Mouse (Mus musculus): ENCODE measurements around the gene Usp46.

Usp46 gene

DNA sequence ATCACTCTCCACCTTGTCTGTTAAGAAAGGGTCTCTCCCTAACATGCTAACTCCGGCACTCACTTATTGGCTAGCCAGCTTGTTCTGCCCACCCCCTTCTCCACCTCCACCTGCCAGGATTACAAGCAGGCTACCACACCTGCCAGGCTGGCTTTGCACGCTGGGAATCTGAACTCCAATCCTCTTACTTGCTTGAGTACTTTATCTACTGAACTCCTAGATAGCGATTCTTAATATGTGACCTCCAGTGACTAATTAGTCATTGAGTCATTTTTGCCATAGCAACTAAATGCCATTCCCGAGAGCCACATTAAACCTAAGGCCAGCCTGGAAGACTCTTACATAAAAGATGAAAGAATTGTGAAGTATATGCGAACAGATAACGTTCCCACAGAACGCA lies 38.4 kb downstream of the Usp46 start:
- intact Hi-C loops (cut with DNase I) = no loop called here

DNA sequence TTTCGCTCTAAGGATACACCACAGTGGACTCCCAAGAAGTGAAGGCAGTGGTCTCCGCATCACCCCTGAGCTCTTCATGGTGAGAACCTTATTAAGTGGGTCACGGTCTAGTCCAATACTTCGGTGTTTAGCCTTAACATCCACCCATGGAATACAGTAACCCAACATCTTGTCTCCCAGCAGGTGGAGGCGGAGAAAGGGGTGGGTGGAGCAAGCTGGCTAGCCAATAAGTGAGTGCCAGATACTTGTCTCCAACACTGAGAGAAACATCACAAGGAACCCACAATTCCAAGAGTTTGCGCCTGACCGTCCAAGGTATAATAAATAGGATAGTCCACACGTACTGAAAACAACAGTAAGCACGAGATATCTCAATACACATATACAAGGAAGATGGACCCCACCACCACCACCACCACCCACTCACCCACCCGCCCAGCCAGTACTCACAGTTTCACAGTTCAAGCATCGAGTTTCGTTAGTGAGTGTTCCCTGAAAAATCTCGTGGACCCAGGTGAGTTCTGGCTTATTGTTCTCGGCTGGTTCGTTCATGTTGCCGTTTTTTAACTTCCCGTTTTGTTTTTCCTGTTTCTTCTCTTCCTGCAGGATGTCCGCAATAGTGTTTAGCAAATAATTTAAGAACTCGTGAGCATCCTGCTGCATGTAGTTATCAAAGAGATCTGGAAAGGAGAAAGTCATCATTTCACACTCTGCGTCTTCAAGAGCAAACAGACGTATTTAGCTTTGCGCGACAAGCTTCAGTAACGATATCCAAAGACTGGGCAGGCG lies 39.3 kb downstream of the Usp46 start:
- intact Hi-C loops (cut with DNase I) = no loop called here

DNA sequence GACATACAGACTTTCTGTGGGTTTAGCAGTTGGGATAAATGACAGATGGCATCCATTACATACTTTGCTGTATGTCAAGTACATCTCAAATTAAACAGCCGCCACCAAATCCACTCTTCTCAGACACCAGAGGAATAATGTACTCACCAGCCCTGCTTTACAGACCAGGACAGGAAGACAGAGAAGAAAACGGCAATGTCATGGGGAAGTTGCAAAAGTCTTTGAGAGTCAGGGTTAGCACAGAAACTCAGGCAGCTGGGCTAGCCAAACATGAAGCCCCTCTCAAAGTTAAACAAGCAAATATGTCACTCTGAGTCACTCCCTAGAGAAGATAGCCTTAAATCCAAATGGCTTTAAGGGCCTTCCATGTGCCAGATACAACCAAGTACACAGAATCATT lies 40.0 kb downstream of the Usp46 start:
- intact Hi-C loops (cut with DNase I) = no loop called here

DNA sequence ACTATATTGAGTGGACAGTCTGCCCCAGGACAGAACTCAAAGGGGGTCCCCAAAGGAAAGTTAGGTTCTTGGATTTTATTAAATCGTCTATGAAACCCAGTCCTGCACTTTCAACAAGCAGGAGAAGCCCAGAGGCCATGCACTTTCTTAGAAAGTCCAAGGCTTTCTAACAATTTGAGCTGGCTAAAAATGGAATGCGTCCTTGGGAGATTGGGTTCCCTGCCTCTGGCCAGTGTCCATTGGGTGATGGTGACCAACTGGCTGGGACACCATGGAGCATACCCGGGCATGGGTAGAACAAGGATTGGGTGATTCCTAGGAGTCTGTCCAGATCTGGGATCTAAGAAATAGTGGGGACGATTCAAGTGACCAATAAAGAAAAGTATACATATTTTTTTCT lies 47.7 kb downstream of the Usp46 start:
- intact Hi-C loops (cut with DNase I) = no loop called here

DNA sequence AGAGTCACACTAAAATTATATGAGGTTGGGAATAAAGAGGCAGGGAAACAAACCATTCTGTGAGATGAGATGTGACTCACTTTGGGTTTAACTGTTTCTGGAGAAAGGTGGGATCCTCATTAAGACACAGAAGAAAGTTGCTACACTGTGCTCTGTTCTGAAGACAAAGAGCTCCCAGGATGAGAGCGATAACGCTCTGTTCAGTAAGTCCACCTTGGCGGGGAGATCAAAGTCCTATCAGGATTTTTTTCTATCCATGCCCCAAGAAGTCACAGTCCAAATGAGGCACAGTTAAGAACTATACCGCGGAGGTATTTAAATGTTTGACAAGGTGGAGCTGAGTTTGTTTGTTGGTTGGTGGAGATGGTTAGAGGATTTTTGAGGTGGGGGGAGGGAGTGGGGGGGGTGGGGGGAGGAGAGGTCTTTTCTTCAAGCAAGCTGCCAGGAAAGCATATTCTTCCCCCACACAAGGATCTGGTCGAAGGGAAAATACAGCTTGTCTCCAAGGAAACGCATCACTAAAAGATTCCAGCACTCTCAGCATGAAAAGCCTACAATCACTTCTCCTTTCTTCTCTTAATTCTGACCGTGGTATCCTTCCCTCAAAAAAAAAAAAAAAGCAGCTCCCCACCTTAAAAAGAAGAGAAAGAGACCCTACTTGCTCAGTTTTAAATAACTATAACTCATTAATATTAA lies 49.2 kb downstream of the Usp46 start:
- intact Hi-C loops (cut with DNase I) = no loop called here

DNA sequence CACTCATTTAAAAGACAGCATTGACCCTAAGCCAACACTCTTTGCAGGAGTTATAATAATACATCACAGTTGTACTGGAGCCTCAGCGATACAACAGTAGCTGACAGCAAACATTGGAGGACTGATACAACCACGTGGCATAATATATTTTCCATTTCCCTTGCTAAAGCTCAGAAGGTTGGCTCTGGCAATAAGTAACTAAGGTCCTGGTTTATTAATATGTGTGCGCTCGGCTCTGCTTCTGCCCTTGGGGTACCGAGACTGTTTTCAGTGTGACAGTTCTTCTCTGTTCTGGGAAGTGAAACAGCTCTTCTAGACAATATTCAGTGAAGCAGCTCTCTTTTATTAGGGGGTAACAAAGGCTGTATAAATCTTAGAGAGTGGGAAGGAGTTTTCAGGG lies 50.7 kb downstream of the Usp46 start:
- intact Hi-C loops (cut with DNase I) = no loop called here

DNA sequence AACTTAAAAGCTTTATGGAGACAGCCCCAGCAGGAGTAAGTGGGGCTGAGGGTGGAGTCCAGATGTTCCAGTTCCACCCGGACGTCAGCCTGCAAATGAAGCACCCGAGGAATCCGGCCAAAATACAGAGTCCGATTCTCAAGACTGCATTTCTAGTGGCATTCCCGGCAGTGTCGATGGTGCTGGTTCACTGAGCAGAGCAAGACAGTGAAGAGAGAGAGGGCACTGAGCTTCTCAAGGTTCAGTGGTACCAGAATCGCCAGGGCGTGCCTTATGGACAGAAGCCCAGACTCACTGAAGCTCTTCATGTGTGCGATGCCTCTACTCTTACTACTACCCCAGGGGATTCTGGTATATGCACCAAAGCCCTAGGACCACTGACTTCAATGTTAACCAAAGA lies 56.6 kb downstream of the Usp46 start:
- intact Hi-C loops (cut with DNase I) = no loop called here

DNA sequence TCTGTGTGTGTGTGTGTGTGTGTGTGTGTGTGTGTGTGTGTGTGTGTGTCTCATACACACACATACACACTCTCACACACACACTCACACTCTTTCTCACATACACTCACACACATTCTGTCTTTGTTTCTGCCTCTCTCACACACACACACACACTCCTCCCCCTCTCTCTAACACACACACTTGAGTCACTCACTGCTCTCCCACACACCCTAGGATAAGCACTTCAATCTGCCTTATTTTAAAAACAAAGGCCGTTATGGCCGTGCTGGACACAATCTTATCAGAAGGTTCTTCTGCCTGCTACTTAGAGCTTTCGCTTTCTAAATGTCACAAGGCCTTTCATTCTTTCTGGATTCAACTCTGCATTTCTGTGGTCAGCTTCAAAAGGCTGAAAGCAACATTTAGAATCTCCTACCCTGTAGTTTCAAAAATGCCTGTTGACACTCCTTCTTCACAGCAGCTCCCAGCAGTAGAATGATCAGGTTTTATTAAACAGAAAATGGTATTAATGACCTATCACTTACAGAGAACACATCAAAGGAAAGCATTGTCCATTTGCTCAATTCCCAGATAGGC lies 60.6 kb downstream of the Usp46 start:
- intact Hi-C loops (cut with DNase I) = loop anchor here (5.0 to 10.0 kb wide), 2 partner anchors 60 to 323 kb away; partner anchors contain the start of gene Usp46

DNA sequence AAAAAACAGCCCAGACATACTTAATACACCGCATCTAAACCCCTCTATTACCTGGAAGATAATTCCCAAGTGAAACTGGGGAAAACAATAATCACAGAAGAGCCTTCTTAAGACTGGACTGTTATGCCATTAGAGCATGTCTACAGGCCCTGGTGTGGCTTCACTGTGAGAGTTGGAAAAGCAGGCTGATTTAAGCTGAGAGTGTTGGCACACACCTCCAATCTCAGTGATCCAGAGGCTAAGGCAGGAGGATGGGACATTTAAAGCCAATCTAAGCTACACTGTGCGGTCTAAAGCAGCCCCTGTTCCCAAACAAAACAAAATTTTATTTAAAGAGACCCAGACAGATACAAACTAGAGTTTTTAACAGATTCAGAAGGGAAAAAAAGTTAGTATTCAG lies 62.3 kb downstream of the Usp46 start:
- intact Hi-C loops (cut with DNase I) = loop anchor here (5.0 to 10.0 kb wide), 2 partner anchors 61 to 321 kb away; partner anchors contain the start of gene Usp46

DNA sequence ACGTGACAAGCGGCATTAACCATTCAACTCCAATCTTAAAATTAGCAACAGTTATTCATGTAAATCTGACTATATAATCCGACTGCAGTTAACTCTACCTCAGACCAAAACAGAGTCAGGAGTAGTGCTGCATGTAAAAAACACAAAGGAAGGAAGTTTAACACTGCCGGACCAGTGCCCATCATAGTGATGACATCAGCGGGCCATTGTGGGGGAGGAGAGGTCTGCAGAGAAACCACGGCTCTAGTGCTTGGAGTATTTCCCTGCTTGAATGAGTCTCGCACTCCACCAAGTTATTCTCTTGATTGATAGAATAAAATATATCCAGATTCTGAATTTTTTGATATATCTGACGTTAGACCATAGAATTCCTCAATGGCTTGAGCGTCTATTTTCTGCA lies 66.5 kb downstream of the Usp46 start:
- intact Hi-C loops (cut with DNase I) = loop anchor here (10.0 kb wide), 1 partner anchor 317 kb away; no protein-coding TSS in a partner anchor

DNA sequence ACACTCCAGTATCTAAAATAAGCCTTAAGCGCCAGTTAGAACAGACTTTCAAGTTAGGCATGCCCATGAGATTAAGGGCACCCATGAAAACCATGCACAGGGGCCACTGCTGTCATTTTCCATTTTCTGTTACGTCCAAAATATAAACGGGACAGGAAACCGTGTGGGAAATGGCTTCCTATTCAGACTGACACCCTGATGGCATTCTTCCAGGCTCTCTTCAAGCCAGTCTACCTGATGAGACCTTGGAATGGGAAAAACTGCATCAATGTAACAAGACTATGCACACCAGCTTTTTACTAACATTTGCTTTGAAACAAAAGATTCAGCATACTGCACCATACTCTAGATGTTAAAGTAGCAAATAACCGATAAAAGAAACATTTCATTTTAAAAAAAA lies 69.3 kb downstream of the Usp46 start:
- intact Hi-C loops (cut with DNase I) = no loop called here

DNA sequence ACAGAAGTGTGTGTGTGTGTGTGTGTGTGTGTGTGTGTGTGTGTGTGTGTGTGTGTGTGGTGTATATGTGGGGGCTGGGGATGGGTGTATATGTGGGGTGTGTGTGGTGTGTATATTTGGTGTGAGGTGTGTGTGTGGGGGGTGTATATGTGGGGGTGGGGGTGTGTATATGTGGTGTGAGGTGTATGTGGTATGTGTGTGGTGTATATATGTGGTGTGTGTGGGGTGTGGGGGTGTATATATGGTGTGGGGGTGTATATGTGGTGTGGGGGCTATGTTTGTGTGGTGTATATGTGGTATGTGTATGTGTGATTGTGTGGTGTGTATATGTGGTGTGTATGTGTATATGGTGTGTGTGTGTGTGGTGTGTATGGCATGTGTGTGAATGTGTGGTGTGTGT lies 73.4 kb downstream of the Usp46 start:
- intact Hi-C loops (cut with DNase I) = loop anchor here (5.0 kb wide), 1 partner anchor 287 kb away; no protein-coding TSS in a partner anchor

DNA sequence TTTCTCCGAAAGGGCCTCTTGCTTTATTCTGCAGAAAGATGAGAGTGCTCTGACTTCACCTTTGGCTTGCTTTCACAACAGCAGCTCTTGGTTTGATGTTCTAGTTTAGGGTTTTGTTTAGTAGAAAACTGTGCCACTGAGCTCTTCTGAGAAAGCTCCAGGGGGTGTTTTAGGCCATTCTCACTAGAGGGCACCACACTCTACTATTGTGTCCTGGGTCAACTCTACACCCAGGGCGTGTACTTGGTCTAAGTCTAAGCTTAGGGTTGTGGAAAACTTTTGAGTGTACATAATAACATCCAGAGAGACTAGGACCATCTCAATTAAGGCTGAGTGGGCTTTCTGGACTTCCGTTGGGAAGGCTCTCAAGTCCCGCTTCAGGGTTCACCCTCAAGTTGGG lies 74.7 kb downstream of the Usp46 start:
- intact Hi-C loops (cut with DNase I) = loop anchor here (5.0 kb wide), 1 partner anchor 289 kb away; no protein-coding TSS in a partner anchor

DNA sequence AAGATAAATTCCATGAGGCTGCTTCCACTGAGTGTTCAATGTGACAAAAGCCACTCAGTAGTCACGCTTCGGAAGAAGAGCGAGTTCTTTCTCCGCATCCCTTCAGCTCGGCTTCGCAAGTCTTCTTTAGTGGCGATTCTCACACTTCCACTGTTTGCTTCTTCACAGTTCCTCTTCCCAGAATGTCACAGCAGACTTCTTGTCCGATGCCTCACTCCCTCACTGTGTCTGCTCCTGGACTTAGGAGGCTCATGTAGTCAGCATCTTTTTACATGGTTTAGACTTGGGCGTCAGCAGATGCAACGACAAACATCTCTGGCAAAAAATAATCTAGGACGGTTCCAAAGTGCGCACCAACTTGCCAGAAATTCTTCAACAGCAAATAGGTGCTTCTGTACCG lies 75.9 kb downstream of the Usp46 start:
- intact Hi-C loops (cut with DNase I) = loop anchor here (5.0 kb wide), 1 partner anchor 290 kb away; no protein-coding TSS in a partner anchor

DNA sequence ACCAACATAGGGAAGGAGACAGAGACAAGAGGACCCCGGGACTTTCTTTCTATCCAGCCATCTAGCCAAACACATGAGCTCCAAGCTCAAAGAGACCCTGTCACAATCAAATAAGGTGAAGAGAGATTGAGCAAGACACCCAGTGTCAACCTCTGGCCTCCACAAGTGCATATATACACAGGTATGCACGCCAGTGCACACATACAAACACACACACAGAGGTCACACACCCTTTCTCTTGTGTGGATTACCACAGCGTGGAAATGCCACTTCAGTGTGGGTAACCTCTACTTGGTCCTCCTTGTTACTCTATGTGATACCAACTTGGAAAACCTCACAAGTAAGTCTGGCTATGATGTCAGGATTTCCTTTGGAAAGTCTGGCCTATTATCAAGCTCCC lies 78.7 kb downstream of the Usp46 start:
- intact Hi-C loops (cut with DNase I) = no loop called here

DNA sequence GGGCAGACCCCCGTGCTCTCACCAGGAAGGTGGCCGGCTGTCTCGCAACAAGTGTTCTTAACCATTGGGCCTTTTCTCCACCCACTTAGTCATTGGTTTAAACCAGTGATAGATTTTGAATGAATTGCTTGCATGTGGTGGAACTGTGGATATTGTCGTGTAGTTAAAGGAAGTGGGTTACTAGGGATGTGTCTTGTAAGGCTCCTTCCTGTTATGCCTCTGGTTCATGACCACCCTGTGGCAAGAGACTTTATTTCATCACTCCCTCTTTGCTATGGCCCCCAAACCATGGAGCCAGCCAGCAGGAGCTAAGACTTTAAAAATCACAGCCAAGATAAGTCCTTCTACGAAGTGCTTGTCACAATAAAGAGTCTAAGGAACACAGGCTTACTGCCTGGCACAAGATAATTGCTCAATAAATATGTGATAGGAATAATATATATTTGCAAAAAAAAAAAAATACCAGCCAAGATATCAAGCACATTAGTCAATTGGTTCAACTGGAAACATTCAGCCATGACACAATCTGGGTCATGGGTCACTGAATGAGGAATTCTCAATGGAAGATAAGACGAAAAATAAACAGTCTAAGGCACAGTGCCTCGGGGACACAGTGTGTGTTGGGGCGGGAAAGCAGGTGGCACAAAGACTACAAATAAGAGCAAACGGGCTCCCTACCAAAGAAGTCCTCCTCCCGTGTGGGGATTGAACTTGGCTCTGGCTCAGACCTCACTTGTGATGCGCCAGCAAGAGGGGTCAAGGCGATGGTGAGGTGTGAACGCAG lies 80.3 kb downstream of the Usp46 start:
- intact Hi-C loops (cut with DNase I) = no loop called here

DNA sequence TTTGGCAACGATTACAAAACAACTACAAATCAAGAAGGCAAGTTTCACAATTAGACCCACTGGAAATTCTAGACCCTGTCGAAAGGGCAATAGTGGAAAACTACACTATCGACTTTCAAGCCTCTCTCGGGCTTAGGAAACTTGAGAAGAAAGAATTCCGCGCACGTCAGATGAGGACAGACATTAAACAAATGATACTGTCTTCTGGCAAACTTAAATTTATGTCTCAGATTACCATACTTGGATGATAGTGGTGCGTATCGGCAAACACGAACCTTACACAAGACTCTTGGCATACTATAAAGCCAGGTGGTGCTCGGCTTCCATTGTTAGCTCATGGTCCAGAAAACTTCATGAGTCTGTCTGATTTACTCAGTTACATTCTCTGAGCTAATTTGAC lies 90.8 kb downstream of the Usp46 start:
- intact Hi-C loops (cut with DNase I) = no loop called here

DNA sequence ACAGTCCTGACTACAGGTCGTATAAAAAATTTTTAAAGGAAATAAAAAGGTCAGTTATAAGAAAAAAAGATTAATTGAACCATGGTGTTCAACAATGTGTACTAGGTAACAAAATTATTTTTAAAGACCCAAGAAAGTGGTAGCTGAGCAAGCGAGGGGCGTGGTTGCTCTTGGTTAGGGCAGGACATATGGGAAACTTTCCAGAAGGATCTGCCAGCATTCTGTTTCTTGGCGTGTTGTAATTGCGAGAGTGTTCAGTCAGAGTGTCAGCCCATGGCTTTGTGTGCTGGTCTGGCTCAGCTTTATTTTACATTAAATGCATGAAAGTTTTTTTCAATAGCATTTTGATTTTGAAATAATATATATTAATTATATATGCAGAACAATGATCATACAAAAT lies 96.5 kb downstream of the Usp46 start:
- intact Hi-C loops (cut with DNase I) = no loop called here

DNA sequence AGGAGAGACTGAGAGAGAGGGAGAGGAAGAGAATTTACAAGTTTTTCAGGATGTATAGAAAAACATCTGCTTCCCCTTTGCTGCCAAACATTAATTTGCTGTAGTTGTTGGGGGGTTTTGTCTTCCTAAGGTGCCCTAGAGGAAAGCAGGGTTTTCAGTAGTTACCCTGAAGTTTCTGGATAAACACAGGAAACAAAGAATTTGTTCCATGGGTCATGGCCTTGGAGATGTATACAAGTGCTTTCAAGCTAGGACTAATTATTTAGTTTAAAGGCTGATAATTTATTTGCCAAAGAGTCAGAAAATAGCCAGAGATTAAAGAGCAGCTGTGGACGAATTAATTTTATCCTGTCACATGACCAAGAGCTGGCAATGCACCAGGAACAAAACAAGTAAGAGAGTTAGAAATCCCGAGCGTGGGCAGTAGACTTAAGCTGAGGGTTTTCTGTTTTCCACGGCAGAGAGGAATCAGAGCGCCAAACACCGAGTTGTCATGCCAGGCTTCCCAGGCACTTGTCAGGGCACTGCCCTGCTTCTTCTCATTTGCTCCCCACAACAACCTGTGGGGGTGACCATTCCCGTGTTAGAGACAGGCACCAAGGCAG lies 98.1 kb downstream of the Usp46 start:
- intact Hi-C loops (cut with DNase I) = no loop called here

DNA sequence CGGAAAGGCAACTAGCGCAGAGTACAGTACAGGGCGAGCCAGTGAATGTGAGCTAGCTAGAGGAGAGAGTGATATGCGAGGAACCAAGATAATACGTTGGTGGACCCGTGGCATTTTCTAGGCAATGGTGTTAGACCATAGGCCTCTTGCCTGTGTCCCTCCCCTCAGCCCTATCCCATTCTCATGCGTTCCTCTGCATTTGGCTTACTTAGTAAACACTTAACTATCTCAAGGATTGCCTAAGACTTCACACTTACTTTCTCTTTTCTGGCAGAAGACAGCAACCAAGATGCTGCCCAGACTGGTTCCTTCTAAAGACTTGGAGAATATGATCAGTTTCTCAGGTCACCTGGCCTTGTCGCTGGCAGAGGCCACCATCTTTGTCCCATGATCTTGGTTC lies 98.9 kb downstream of the Usp46 start:
- intact Hi-C loops (cut with DNase I) = no loop called here

DNA sequence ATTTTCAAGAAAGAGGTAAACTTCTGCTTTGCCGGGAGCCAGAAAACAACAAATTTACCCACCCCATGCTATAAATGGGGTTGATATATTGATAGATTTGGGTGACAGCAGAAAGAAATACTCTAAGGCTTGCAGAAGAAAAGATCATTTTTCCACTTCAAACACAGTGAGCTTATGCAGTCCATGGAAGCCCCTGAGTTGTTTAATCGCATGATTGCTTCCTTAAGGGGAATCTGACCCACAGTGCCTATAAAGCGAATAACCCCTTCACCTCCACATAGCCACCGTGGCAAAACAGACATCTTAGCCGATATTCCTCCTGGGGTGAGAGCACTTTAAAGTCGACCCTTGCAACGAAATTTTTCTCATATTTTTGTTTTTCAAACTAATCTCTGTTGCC lies 108.5 kb downstream of the Usp46 start:
- intact Hi-C loops (cut with DNase I) = no loop called here
